Mouse (Mus musculus): ENCODE data around the gene Pim3. TPM values are rescaled to one million over a fixed set of nuclear protein-coding genes. Genes with fewer than 3 reads are reported as not detected.

Pim3 gene
- total and polyA plus RNA-seq, 3 experiments: 33.6 to 41.6 TPM; not detected in 1

GRCm38 (mm10) chr15:88856613-88857012 lies 5.4 kb upstream of the Pim3 start:
- no peak for DNase-seq (ENCODE audit: low read depth, low spot score)
- Histone ChIP-seq H3K9me3 (replicated peaks; ENCODE audit: insufficient read depth, low read length) (no peaks in the 10 kb centered on the region), H3K79me2 (ENCODE audit: control insufficient read depth, insufficient read depth, low read length, poor library complexity) (no peaks in the 10 kb centered on the region; the same call in 1 of the 2 replicates), H3K27ac (ENCODE audit: control insufficient read depth, low read depth, low read length) (no peak overlapping the region), H3K4me3 (ENCODE audit: control insufficient read depth in 1 of 2, insufficient read depth in 1 of 2, low read depth in 2 of 2, low read length in 2 of 2) (no peak overlapping the region), H3K9ac (ENCODE audit: control insufficient read depth, low read depth, low read length, poor library complexity, severe bottlenecking) (no peak overlapping the region), H3K4me1 (ENCODE audit: control insufficient read depth in 1 of 2, insufficient read depth in 2 of 2, low read length in 2 of 2) (peaks cover 0 to 5% of the 10 kb centered on the region in 2 experiments; a peak in 2 of 4 replicates), H3K36me3 (ENCODE audit: control insufficient read depth in 1 of 2, insufficient read depth in 2 of 2, low read length in 2 of 2) (peaks cover 0 to 4% of the 10 kb centered on the region in 2 experiments; a peak in 2 of 4 replicates), H3K27me3 (ENCODE audit: control insufficient read depth in 1 of 2, insufficient read depth in 2 of 2, low read length in 2 of 2) (peaks cover 0 to 12% of the 10 kb centered on the region in 2 experiments; a peak in 3 of 4 replicates)
- TF ChIP-seq MEF2A (IDR thresholded peaks at IDR 0.05; ENCODE audit: extremely low read depth, insufficient replicate concordance, low read depth, low read length, poor library complexity, severe bottlenecking) (no peak), CHD2 (IDR thresholded peaks at IDR 0.05; ENCODE audit: low read length) (no peak), CHD1 (IDR thresholded peaks at IDR 0.05; ENCODE audit: low read depth, low read length) (no peak), POLR2AphosphoS5 (IDR thresholded peaks at IDR 0.05; ENCODE audit: borderline replicate concordance, low read depth, low read length) (no peak), BHLHE40 (IDR thresholded peaks at IDR 0.05; ENCODE audit: borderline replicate concordance, low read depth, low read length) (no peak), ETS1 (IDR thresholded peaks at IDR 0.05; ENCODE audit: low read depth, low read length) (no peak), POLR2AphosphoS2 (IDR thresholded peaks at IDR 0.05; ENCODE audit: low read length) (no peak), SMC3 (IDR thresholded peaks at IDR 0.05; ENCODE audit: low read depth, low read length) (no peak), POLR2A (IDR thresholded peaks at IDR 0.05; ENCODE audit: control insufficient read depth in 1 of 2, insufficient read depth in 1 of 2, low read depth in 1 of 2, low read length in 2 of 2, poor library complexity in 1 of 2) (no peak), NELFE (IDR thresholded peaks at IDR 0.05; ENCODE audit: low read depth, low read length) (no peak), ELF1 (IDR thresholded peaks at IDR 0.05; ENCODE audit: low read depth, low read length) (no peak)

GRCm38 (mm10) chr15:88857361-88857760 lies 4.6 kb upstream of the Pim3 start:
- Histone ChIP-seq H3K4me3 (ENCODE audit: control insufficient read depth in 1 of 2, insufficient read depth in 1 of 2, low read depth in 2 of 2, low read length in 2 of 2) (no peak overlapping the region), H3K9ac (ENCODE audit: control insufficient read depth, low read depth, low read length, poor library complexity, severe bottlenecking) (no peak overlapping the region), H3K9me3 (replicated peaks; ENCODE audit: insufficient read depth, low read length) (no peaks in the 10 kb centered on the region), H3K27me3 (ENCODE audit: control insufficient read depth in 1 of 2, insufficient read depth in 2 of 2, low read length in 2 of 2) (peaks cover 0 to 8% of the 10 kb centered on the region in 2 experiments; a peak in 3 of 4 replicates), H3K79me2 (ENCODE audit: control insufficient read depth, insufficient read depth, low read length, poor library complexity) (peaks cover under 1% of the 10 kb centered on the region; the same call in 1 of the 2 replicates), H3K27ac (ENCODE audit: control insufficient read depth, low read depth, low read length) (no peak overlapping the region), H3K36me3 (ENCODE audit: control insufficient read depth in 1 of 2, insufficient read depth in 2 of 2, low read length in 2 of 2) (peaks cover 0 to 4% of the 10 kb centered on the region in 2 experiments; a peak in 2 of 4 replicates), H3K4me1 (ENCODE audit: control insufficient read depth in 1 of 2, insufficient read depth in 2 of 2, low read length in 2 of 2) (peaks cover 0 to 5% of the 10 kb centered on the region in 2 experiments; a peak in 2 of 4 replicates)
- TF ChIP-seq MAFK (IDR thresholded peaks at IDR 0.05; ENCODE audit: borderline replicate concordance, low read depth, low read length) (no peak), BHLHE40 (IDR thresholded peaks at IDR 0.05; ENCODE audit: borderline replicate concordance, low read depth, low read length) (no peak), TCF12 (IDR thresholded peaks at IDR 0.05; ENCODE audit: low read depth, low read length) (no peak), USF1 (IDR thresholded peaks at IDR 0.05; ENCODE audit: low read depth, low read length) (no peak), RCOR1 (IDR thresholded peaks at IDR 0.05; ENCODE audit: low read depth, low read length) (no peak), JUND (IDR thresholded peaks at IDR 0.05; ENCODE audit: low read depth, low read length) (no peak), KAT2A (conservative IDR thresholded peaks at IDR 0.05; ENCODE audit: low read depth, low read length) (no peak), ZKSCAN1 (IDR thresholded peaks at IDR 0.05; ENCODE audit: low read depth, low read length) (no peak)
- no peak for DNase-seq (ENCODE audit: low read depth, low spot score)

Measured in MEL (cell line).